Mouse (Mus musculus) heart, adult 10 weeks (tissue): ENCODE data around the gene Olfr1344. TPM values are rescaled to one million over a fixed set of nuclear protein-coding genes. Genes with fewer than 3 reads are reported as not detected.

Experiments used
- polyA plus RNA-seq: library from polyadenylated mRNA; stranded (reverse); fragments of 350-450 nt; fragmentation: Illumina TruSeq; extraction: RNeasy Lipid Tissue Mini Kit (QIAGEN cat#74804); gene quantifications from one replicate; pipeline ENCODE4 v1.2.3, GENCODE M21; 2014; ENCODE audit warnings: low read depth, low replicate concordance

Gene Olfr1344
- not detected for polyA plus RNA-seq

DNA sequence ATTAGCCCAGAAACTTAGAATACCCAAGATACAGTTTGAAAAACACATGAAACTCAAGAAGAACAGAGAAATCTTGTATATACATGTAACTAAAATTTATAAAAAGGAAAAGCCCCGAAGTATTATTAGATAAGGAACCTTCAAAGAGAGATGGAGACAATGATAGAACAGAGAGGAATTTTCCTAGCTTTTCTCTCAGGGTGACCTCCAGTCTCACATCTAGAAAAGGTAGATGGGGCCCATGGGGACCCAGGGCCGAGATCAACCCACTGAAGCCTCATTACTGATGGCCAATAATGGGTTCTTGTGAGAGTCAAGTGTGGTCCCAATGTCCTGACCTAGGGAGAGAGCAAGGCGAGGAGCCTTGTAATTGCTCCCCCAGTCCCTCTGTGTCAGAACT is at the start of gene Olfr1344:
Gene Olfr1344, plus strand, starts transcription at position 301 of the 400 bp plus-strand sequence.

DNA sequence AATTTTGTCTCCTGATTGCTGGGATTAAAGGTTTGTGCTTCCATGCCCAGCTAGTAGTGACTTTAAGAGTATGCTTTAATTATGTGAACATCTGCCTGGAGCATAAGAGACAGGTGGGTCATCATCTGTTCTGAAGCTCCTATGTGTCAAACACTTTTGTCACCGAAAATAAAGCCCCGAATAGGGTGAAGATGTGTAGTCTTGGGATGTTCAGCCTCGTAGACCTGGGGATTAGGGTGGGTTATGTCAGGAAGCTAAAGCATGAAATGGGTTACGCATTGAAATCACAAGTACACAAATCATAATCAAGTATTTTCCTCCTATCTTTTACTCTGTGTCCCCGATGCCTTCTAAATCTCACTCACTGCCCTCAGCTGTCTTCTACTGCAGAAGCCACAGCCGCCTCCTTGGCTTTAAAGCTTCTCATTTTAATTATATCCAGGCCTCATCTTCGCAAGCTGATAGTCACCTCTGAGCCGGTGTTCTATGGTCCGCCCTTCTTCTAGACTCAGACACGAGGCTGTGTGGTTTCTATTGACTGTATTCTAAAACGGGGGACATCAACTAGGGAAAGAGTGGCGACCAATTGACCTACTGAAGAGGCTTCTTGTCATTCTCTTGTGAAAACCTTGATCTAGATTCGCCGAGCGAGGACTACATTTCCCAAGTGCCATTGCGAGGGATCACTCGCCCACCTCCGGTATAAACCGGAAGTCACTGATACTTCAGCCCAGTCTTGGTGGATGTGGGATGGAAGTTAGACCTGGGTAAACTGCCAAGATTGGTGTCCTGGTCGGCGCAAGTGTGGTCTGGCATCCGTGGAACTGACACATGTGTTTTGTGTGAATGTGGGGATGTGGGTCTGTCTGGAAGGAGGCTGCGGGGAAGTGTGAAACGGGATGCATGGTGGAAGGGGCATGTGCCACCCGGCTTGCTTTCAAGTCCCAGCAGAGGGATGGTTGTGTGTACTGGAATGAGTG is 40.2 kb upstream of the Olfr1344 start, which contains the start of gene Smim17:
Gene Smim17, plus strand, starts transcription at position 720 of the 980 bp plus-strand sequence.

DNA sequence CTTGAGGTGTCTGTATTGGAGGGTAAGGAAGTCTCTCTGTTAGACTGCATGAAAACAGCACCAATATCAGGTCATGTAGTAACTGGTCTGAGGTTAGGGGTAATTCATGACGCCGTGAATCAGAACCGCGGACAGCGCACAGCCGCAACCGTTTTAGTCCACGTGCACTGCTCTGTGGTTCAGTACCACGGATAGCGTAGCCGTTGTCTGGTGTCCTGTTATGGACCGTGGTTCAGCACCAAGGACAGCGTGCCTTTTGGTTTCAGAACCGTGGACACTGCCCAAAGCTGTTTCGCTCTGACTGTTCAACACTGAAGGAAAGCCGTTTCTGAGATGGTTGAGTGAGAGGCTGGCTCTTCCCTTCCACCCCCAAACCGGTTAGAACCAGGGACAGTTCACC is 28.4 kb upstream of the Olfr1344 start, which contains the start of gene Gm20715:
Gene Gm20715, plus strand, starts transcription at position 235 of the 400 bp plus-strand sequence.

DNA sequence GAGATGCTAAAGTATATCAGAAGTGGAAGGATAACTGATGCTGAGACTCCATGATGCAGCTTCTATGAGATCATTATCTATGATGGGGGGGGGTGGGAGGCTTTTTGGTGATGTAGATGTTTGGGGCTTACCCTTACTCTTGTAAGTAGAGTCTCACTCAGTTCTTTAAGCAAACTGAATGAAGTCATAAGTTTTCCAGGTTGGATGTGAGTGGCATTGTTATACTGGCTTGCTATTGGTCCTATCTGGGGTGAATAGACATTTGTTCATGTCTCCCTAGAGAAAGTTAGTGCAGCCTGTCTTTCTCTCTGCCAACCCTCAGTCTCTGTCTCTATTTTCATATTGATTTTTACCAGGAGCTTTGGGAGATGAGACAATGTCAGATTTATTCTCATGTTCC is 17.4 kb downstream of the Olfr1344 start, which contains the start of gene Olfr1336:
Gene Olfr1336, plus strand, starts transcription at position 301 of the 400 bp plus-strand sequence.

DNA sequence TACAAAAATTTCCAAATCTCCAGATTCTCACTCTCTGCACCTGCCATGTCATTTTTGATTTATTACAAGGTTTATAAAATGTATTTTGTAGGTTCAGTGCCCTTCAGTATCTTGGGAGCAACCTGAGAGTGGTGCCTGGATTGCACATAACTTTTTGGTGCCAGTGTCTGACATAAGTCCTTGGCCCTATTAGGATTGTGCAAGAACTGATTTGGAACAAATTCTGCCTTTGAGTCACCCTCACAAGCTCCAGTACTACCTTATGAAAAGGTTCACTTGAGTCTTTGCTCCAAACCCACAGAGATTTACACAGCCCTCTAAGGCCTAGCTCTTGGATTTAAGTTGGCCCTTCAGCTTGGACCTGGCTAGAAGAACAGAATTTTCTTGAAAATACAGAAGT is 28.5 kb downstream of the Olfr1344 start, which contains the start of gene Olfr1346:
Gene Olfr1346, plus strand, starts transcription at position 151 of the 400 bp plus-strand sequence.

DNA sequence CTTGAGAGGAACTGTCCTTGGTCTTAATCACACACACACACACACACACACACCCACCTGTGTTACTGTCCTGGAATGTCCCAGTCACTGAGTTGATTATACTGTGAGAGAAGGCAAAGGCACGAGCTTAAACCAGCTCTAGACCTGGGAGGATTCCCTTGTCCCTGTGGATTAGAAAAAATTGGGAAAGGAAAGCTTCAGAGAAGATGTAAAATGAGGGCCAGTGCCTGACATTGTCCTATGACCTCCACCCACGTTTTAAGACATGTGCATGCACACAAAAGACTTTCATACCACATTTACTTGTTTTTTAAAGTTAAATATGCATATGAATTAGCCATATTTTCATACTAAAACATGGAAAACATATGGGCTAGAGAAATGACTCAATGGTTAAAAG is 48.4 kb downstream of the Olfr1344 start, which contains the start of gene Olfr5:
Gene Olfr5, minus strand, starts transcription at position 101 of the 400 bp plus-strand sequence.

Other genes starting within 250 kb of the Olfr1344 start
- gene Galp, start 241.6 kb upstream of the Olfr1344 start, polyA plus RNA-seq: not detected
- gene Zscan5b, start 216.4 kb upstream of the Olfr1344 start, polyA plus RNA-seq: not detected
- gene Epp13, start 186.0 kb upstream of the Olfr1344 start, polyA plus RNA-seq: not detected
- 3.1 TPM for gene Zfp667, start 152.1 kb upstream of the Olfr1344 start, polyA plus RNA-seq
- gene Zfp583, start 107.4 kb upstream of the Olfr1344 start, polyA plus RNA-seq: 3.0 TPM
- 0.47 TPM for gene Gm3854, start 94.9 kb upstream of the Olfr1344 start, polyA plus RNA-seq
- 2.1 TPM for gene Zfp78, start 75.4 kb upstream of the Olfr1344 start, polyA plus RNA-seq
- gene Zfp28, start 55.4 kb upstream of the Olfr1344 start, polyA plus RNA-seq: 6.3 TPM
- gene Smim17, start 40.0 kb upstream of the Olfr1344 start, polyA plus RNA-seq: not detected
- gene Gm20715, start 28.4 kb upstream of the Olfr1344 start, polyA plus RNA-seq: not detected
- not detected for gene Olfr1336, start 17.5 kb downstream of the Olfr1344 start, polyA plus RNA-seq
- not detected for gene Olfr1346, start 28.4 kb downstream of the Olfr1344 start, polyA plus RNA-seq
- not detected for gene Olfr5, start 48.3 kb downstream of the Olfr1344 start, polyA plus RNA-seq
- gene Olfr1347, start 61.1 kb downstream of the Olfr1344 start, polyA plus RNA-seq: not detected
- not detected for gene Olfr1348, start 70.1 kb downstream of the Olfr1344 start, polyA plus RNA-seq
- not detected for gene Olfr1349, start 84.3 kb downstream of the Olfr1344 start, polyA plus RNA-seq
- gene Olfr1350, start 126.2 kb downstream of the Olfr1344 start, polyA plus RNA-seq: not detected